Mouse (Mus musculus) heart, embryonic 14.5 days (tissue): ENCODE data around the gene Crybb1. TPM values are rescaled to one million over a fixed set of nuclear protein-coding genes. Genes with fewer than 3 reads are reported as not detected.
A peak's percentile ranks its signal among the peaks of the same experiment; 100 is the strongest.

ENCODE experiments used
- ATAC-seq: fragments of 200-750 bp; cut with Nextera tagmentation; 2 replicates; pipeline ENCODE4 v1.8.0; 2017; ENCODE audit warnings: low read depth, moderate TSS enrichment; ENCODE audit not compliant: insufficient number of reproducible peaks, insufficient read depth, low FRiP score
- H3K27ac ChIP-seq, 2 experiments: fragments of 200-500 bp in 1 of 2; fragments of 300-500 bp in 1 of 2; sonication (generic) in 1 of 2; replicated peaks in 1 of 2; 2 replicates each; pipeline ENCODE4 v1.5.1; 2012 to 2014; ENCODE audit warnings: low read depth in 2 of 2, low read length in 2 of 2, control low read depth in 1 of 2, mild to moderate bottlenecking in 1 of 2, mixed read lengths in 1 of 2; ENCODE audit not compliant: control insufficient read depth in 1 of 2, insufficient read depth in 1 of 2
- H3K27me3 ChIP-seq: fragments of 300-500 bp; sonication (generic); 2 replicates; pipeline ENCODE4 v1.6.1; 2014; ENCODE audit warnings: mild to moderate bottlenecking, low read length, control low read depth; ENCODE audit not compliant: control insufficient read depth, insufficient read depth
- H3K36me3 ChIP-seq: fragments of 300-500 bp; sonication (generic); 2 replicates; pipeline ENCODE4 v1.6.1; 2014; ENCODE audit warnings: mild to moderate bottlenecking, control low read depth, low read length, mixed read lengths; ENCODE audit not compliant: control insufficient read depth, insufficient read depth
- H3K4me1 ChIP-seq, 2 experiments: fragments of 200-500 bp in 1 of 2; fragments of 300-500 bp in 1 of 2; sonication (generic) in 1 of 2; 2 replicates each; pipeline ENCODE4 v1.6.1; 2012 to 2014; ENCODE audit warnings: low read length in 2 of 2, control low read depth in 1 of 2, mixed read lengths in 1 of 2; ENCODE audit not compliant: control insufficient read depth in 2 of 2, insufficient read depth in 2 of 2
- H3K4me2 ChIP-seq: fragments of 300-500 bp; sonication (generic); 2 replicates; pipeline ENCODE4 v1.6.1; 2014; ENCODE audit warnings: mild to moderate bottlenecking, low read length
- H3K4me3 ChIP-seq, 2 experiments: fragments of 200-500 bp in 1 of 2; fragments of 300-500 bp in 1 of 2; sonication (generic) in 1 of 2; 2 replicates each; pipeline ENCODE4 v1.5.1; 2012 to 2014; ENCODE audit warnings: low read length in 2 of 2, mild to moderate bottlenecking in 2 of 2, control low read depth in 1 of 2, low read depth in 1 of 2, moderate library complexity in 1 of 2; ENCODE audit not compliant: control insufficient read depth in 1 of 2, insufficient read depth in 1 of 2
- H3K9ac ChIP-seq: fragments of 300-500 bp; sonication (generic); 2 replicates; pipeline ENCODE4 v1.6.1; 2014; ENCODE audit warnings: mild to moderate bottlenecking, low read length
- H3K9me3 ChIP-seq: fragments of 300-500 bp; sonication (generic); 2 replicates; pipeline ENCODE4 v1.6.1; 2016; ENCODE audit warnings: low read length, control low read depth; ENCODE audit not compliant: control insufficient read depth
- WGBS: fragments of 180-500 bp; shearing (Covaris S2); extraction: QIAGEN DNeasy Blood & Tissue Kit; methylation state at CpG from one replicate; pipeline ENCODE4 v1.1.7; 2014; 5-methylcytosine and 5-hydroxymethylcytosine counted together
- polyA plus RNA-seq: library from polyadenylated mRNA; unstranded; fragments of >200 nt; fragmentation: Nextera tagmentation; extraction: Ambion mirVana; gene quantifications from 2 replicates; pipeline ENCODE4 v1.2.1, GENCODE M21; 2014

Gene Crybb1
- polyA plus RNA-seq, 1 experiment from 2014 or later, result 1.0 TPM

DNA sequence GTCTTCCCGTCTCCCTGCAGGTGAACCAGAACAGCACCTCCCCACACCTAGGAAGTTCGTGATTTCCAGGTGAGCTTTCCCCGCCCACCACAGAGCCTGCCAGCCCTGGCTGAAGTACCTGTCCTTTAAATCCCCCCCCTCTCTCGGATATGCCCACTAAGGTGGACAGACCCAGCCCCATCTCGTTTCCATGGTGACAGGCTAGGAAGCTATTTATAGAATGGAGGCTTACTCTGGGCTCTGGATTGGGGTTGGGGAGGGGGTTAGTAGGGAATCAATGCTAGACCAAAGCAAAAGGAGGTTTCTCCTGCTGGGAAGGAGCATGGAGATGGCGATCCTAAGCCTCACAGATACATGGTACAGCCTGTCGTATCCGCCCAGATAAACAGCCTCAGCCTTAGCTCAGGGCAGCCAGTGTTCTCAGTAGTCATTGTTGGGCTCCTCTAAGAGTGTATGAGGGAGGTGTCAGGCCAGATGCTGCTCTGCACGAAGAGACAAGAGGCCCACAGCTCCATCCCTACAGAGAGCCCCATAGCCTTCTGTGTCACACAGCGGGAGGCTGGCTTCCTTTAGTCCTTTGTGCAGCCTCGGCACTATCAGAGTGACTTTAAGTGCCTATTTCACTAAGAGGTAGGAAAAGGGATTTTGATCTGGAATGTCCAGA is 57.7 kb downstream of the Crybb1 start:
- H3K27me3 ChIP-seq, result no peaks in the 10 kb centered on the region
- no peak overlapping the region for H3K9ac ChIP-seq
- H3K4me1 ChIP-seq, result peaks cover 0 to 5% of the 10 kb centered on the region in 2 experiments; a peak in 1 of 4 replicates
- ATAC-seq, result no peak
- no peaks in the 10 kb centered on the region for H3K9me3 ChIP-seq
- no peak overlapping the region for H3K27ac ChIP-seq
- peaks cover 81% of the 10 kb centered on the region for H3K36me3 ChIP-seq
- H3K4me2 ChIP-seq, result no peak overlapping the region
- H3K4me3 ChIP-seq, result no peak overlapping the region
- 62% methylated on average over 11 of the region's 11 CpGs for WGBS

GRCm38 (mm10) chr5:112316468-112316867 is 60.9 kb downstream of the Crybb1 start:
- peaks cover 0 to 5% of the 10 kb centered on the region in 2 experiments; a peak in 1 of 4 replicates for H3K4me1 ChIP-seq
- WGBS, result 75% methylated on average over 5 of the region's 5 CpGs
- no peak overlapping the region for H3K4me3 ChIP-seq
- no peak overlapping the region for H3K4me2 ChIP-seq
- no peak overlapping the region for H3K9ac ChIP-seq
- ATAC-seq, result no peak
- no peaks in the 10 kb centered on the region for H3K9me3 ChIP-seq
- peak overlapping the region in 1 of 2 experiments; percentile 53; a peak in 2 of 4 replicates for H3K27ac ChIP-seq
- H3K36me3 ChIP-seq, result peaks cover 51% of the 10 kb centered on the region
- no peaks in the 10 kb centered on the region for H3K27me3 ChIP-seq

DNA sequence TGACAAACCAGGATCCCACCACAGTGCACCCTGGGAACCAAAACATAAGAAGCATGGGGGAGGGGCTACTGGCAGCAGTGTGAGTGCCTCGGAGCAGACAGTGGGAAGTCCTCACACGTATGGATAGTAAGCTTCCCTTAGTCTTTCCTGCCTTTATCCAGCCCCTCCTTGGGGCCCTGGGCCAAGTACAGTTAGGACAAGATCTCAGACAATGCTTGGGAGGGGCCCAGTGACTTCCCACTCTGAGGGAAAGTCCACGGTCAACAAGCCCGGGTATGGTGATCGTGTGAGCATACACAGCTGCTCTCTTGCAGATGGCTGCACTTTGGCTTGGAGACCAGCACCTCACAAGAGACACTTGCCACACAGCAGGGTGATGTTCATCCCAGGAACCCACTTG is 61.7 kb downstream of the Crybb1 start:
- Histone ChIP-seq H3K4me1 (peaks cover 0 to 5% of the 10 kb centered on the region in 2 experiments; a peak in 1 of 4 replicates), H3K4me2 (no peak overlapping the region), H3K4me3 (no peak overlapping the region), H3K9me3 (no peaks in the 10 kb centered on the region), H3K9ac (no peak overlapping the region), H3K27me3 (no peaks in the 10 kb centered on the region), H3K36me3 (peaks cover 44% of the 10 kb centered on the region), H3K27ac (peak overlapping the region; percentile 53 to 54; a peak in 3 of 4 replicates)
- 42% methylated on average over 5 of the region's 5 CpGs for WGBS
- peak; percentile 64; the same call in 1 of the 2 replicates for ATAC-seq

Other genes starting within 250 kb of the Crybb1 start
- 1.3 and 2.2 TPM in 2 replicates for gene Cryba4, start 3.3 kb upstream of the Crybb1 start, polyA plus RNA-seq
- 39.0 and 45.9 TPM in 2 replicates for gene Tpst2, start 20.9 kb downstream of the Crybb1 start, polyA plus RNA-seq
- gene Tfip11, start 70.5 kb downstream of the Crybb1 start, polyA plus RNA-seq, result 12.6 and 13.4 TPM in 2 replicates
- 25.4 and 25.9 TPM in 2 replicates for gene Srrd, start 87.2 kb downstream of the Crybb1 start, polyA plus RNA-seq
- gene Hps4, start 87.3 kb downstream of the Crybb1 start, polyA plus RNA-seq, result 14.9 and 18.5 TPM in 2 replicates
- gene Gm6583, start 100.2 kb downstream of the Crybb1 start, polyA plus RNA-seq, result not detected in 2 replicates
- gene Asphd2, start 139.1 kb downstream of the Crybb1 start, polyA plus RNA-seq, result 0.96 and 1.7 TPM in 2 replicates
- gene Gm6588, start 193.6 kb downstream of the Crybb1 start, polyA plus RNA-seq, result not detected in 2 replicates